Mouse (Mus musculus) lung, embryonic 14.5 days (tissue): ENCODE data around the gene Coa5. TPM values are rescaled to one million over a fixed set of nuclear protein-coding genes. Genes with fewer than 3 reads are reported as not detected.

Experiments used
- ATAC-seq: fragments of 200-750 bp; cut with Nextera tagmentation; 2 replicates; pipeline ENCODE4 v1.8.0; 2017; ENCODE audit warnings: mild to moderate bottlenecking, moderate TSS enrichment, moderate library complexity; ENCODE audit not compliant: insufficient read depth
- DNase-seq: peaks from one replicate; pipeline ENCODE4 v3.0.0-alpha.2; 2015
- H3K27ac ChIP-seq: fragments of 300-500 bp; sonication (generic); 2 replicates; pipeline ENCODE4 v1.5.1; 2014; ENCODE audit warnings: low read depth, mild to moderate bottlenecking, moderate library complexity
- H3K27me3 ChIP-seq: fragments of 300-500 bp; sonication (generic); 2 replicates; pipeline ENCODE4 v1.6.1; 2014; ENCODE audit warnings: low read length, control low read depth; ENCODE audit not compliant: insufficient read depth
- H3K36me3 ChIP-seq: fragments of 300-500 bp; sonication (generic); 2 replicates; pipeline ENCODE4 v1.6.1; 2014; ENCODE audit warnings: control low read depth; ENCODE audit not compliant: insufficient read depth
- H3K4me1 ChIP-seq: fragments of 300-500 bp; sonication (generic); 2 replicates; pipeline ENCODE4 v1.6.1; 2014; ENCODE audit warnings: antibody characterized with exemption, control low read depth; ENCODE audit not compliant: insufficient read depth
- H3K4me2 ChIP-seq: fragments of 300-500 bp; sonication (generic); 2 replicates; pipeline ENCODE4 v1.6.1; 2014; ENCODE audit warnings: mild to moderate bottlenecking
- H3K4me3 ChIP-seq: fragments of 300-500 bp; sonication (generic); 2 replicates; pipeline ENCODE4 v1.5.1; 2014; ENCODE audit warnings: low read depth, low read length
- H3K9ac ChIP-seq: fragments of 300-500 bp; sonication (generic); 2 replicates; pipeline ENCODE4 v1.6.1; 2014
- H3K9me3 ChIP-seq: fragments of 300-500 bp; sonication (generic); 2 replicates; pipeline ENCODE4 v1.6.1; 2016; ENCODE audit warnings: low read depth, low read length, control low read depth
- CTCF ChIP-seq: IDR thresholded peaks from 2 replicates; pipeline ENCODE4 v1.5.1; 2016; ENCODE audit warnings: antibody characterized with exemption, low read depth
- WGBS: fragments of 180-500 bp; shearing (Covaris S2); extraction: QIAGEN DNeasy Blood & Tissue Kit; methylation state at CpG from one replicate; pipeline ENCODE4 v1.1.7; 2014; 5-methylcytosine and 5-hydroxymethylcytosine counted together
- polyA plus RNA-seq: library from polyadenylated mRNA; unstranded; fragments of >200 nt; fragmentation: Nextera tagmentation; extraction: Ambion mirVana; gene quantifications from 2 replicates; pipeline ENCODE4 v1.2.1, GENCODE M21; 2014

The Coa5 gene
- 49.5 and 51.6 TPM in 2 replicates for polyA plus RNA-seq

GRCm38 (mm10) chr1:37429366-37430296, at the start of gene Coa5, which contains the start of gene Unc50:
Gene Coa5, minus strand, starts transcription at chr1:37430103.
Gene Unc50, plus strand, starts transcription at chr1:37430139.
- Histone ChIP-seq H3K27me3 (no peaks in the 10 kb centered on the region), H3K4me1 (0 out of 2 replicates have a peak, but pooled peaks cover 3% of the 10 kb centered on the region), H3K9ac (peak within 1 kb of the TSS; percentile 83), H3K4me2 (peak within 1 kb of the TSS; percentile 69), H3K9me3 (no peaks in the 10 kb centered on the region), H3K27ac (peak within 1 kb of the TSS; percentile 83), H3K4me3 (peak within 1 kb of the TSS; percentile 88), H3K36me3 (peaks cover 32% of the 10 kb centered on the region)
- 2% methylated on average over 57 of the region's 57 CpGs for WGBS
- TF ChIP-seq CTCF: peak; percentile 45; the same call in 1 of the 2 replicates
- peak; percentile 98 for DNase-seq
- peak; percentile 99 for ATAC-seq

- 0 out of 2 replicates have a peak overlapping the region, but pooled peaks have one; percentile 42 for H3K27ac ChIP-seq
- no peaks in the 10 kb centered on the region for H3K4me1 ChIP-seq
- H3K4me3 ChIP-seq: no peak overlapping the region
- ATAC-seq (no peak), DNase-seq (peak; percentile 43)
- no peaks in the 10 kb centered on the region for H3K9me3 ChIP-seq
- peak; percentile 50 for TF ChIP-seq CTCF
- no peak overlapping the region for H3K9ac ChIP-seq
- H3K4me2 ChIP-seq: no peak overlapping the region
- no peaks in the 10 kb centered on the region for H3K36me3 ChIP-seq
- no peaks in the 10 kb centered on the region for H3K27me3 ChIP-seq
- WGBS: 72% methylated on average over 9 of the region's 9 CpGs
Observed at GRCm38 (mm10) chr1:37479074-37479473, 49.2 kb upstream of the Coa5 start.

DNA sequence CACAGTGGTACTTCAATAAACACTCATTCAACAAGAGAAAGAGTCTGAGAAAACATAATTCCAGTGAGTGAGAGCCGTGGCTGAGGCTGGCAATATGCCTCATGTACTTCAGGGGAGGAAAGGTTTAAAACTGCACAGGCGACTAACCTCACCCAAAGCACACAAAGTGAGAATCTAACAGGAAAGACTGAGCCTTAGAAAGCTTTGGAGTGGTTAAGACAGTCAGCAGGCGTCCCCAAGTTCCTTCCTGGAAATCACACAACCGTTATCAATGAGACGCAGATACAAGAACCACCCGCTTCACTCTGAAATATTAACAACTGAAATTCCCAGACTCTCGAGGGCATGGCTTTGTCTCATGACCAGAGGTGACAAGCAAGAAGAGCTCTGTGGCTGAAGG, 48.5 kb upstream of the Coa5 start:
- TF ChIP-seq CTCF: no peak
- Histone ChIP-seq H3K4me3 (no peak overlapping the region), H3K9ac (no peak overlapping the region)

GRCm38 (mm10) chr1:37477928-37478327, 48.0 kb upstream of the Coa5 start:
- DNase-seq (peak; percentile 44), ATAC-seq (no peak)
- no peaks in the 10 kb centered on the region for H3K4me1 ChIP-seq
- no peak for TF ChIP-seq CTCF
- 24% methylated on average over 5 of the region's 5 CpGs for WGBS
- no peak overlapping the region for H3K9ac ChIP-seq
- H3K4me3 ChIP-seq: no peak overlapping the region
- H3K9me3 ChIP-seq: no peaks in the 10 kb centered on the region
- H3K27ac ChIP-seq: peak overlapping the region; percentile 42; the same call in 1 of the 2 replicates
- no peaks in the 10 kb centered on the region for H3K27me3 ChIP-seq
- H3K36me3 ChIP-seq: no peaks in the 10 kb centered on the region
- H3K4me2 ChIP-seq: peak overlapping the region; percentile 38

More for the DNA sequence above, 48.5 kb upstream of the Coa5 start:
- ATAC-seq: no peak; the same call in 1 of the 2 replicates
- WGBS: 26% methylated on average over 7 of the region's 7 CpGs
- Histone ChIP-seq H3K27ac (peak overlapping the region; percentile 42; the same call in 1 of the 2 replicates), H3K4me2 (peak overlapping the region; percentile 38), H3K4me1 (no peaks in the 10 kb centered on the region), H3K36me3 (no peaks in the 10 kb centered on the region), H3K27me3 (no peaks in the 10 kb centered on the region), H3K9me3 (no peaks in the 10 kb centered on the region)
- DNase-seq: peak; percentile 28

GRCm38 (mm10) chr1:37477250-37477649, 47.3 kb upstream of the Coa5 start:
- no peak for DNase-seq
- no peaks in the 10 kb centered on the region for H3K4me1 ChIP-seq
- ATAC-seq: no peak
- WGBS: 90% methylated on average over 5 of the region's 5 CpGs
- TF ChIP-seq CTCF: no peak
- H3K4me2 ChIP-seq: no peak overlapping the region
- H3K9ac ChIP-seq: no peak overlapping the region
- H3K9me3 ChIP-seq: no peaks in the 10 kb centered on the region
- H3K27me3 ChIP-seq: no peaks in the 10 kb centered on the region
- no peaks in the 10 kb centered on the region for H3K36me3 ChIP-seq
- H3K4me3 ChIP-seq: no peak overlapping the region
- no peak overlapping the region for H3K27ac ChIP-seq

DNA sequence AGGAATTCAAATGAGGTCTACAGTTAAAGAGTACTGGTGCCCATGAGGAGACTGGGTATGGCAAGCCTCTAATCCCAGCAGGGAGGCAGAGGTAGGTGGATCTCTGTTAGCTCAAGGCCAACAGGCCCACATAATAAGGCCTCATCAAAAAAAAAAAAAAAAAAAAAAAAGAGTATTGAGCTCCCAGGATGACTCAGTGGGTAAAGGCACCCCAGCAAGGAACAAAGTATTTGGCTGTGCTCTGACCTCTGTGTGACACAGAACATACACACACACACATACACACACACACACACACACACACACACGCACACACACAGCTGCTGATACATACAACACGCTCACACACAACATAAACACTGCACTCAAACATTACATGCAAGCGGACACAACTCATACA, 45.4 kb upstream of the Coa5 start:
- no peak for DNase-seq
- no peak for ATAC-seq
- H3K4me2 ChIP-seq: no peak overlapping the region
- no peaks in the 10 kb centered on the region for H3K27me3 ChIP-seq
- H3K4me3 ChIP-seq: no peak overlapping the region
- no peak overlapping the region for H3K9ac ChIP-seq
- no peak for TF ChIP-seq CTCF
- H3K9me3 ChIP-seq: no peaks in the 10 kb centered on the region
- no peaks in the 10 kb centered on the region for H3K36me3 ChIP-seq
- 90% methylated on average over 3 of the region's 3 CpGs for WGBS
- H3K4me1 ChIP-seq: no peaks in the 10 kb centered on the region
- H3K27ac ChIP-seq: no peak overlapping the region

GRCm38 (mm10) chr1:37474634-37475190, 44.8 kb upstream of the Coa5 start:
- no peak for DNase-seq
- H3K4me2 ChIP-seq: no peak overlapping the region
- H3K9ac ChIP-seq: no peak overlapping the region
- no peak overlapping the region for H3K4me3 ChIP-seq
- WGBS: 80% methylated on average over 6 of the region's 6 CpGs
- no peaks in the 10 kb centered on the region for H3K36me3 ChIP-seq
- no peak overlapping the region for H3K27ac ChIP-seq
- ATAC-seq: no peak
- H3K4me1 ChIP-seq: no peaks in the 10 kb centered on the region
- no peaks in the 10 kb centered on the region for H3K27me3 ChIP-seq
- no peaks in the 10 kb centered on the region for H3K9me3 ChIP-seq
- no peak for TF ChIP-seq CTCF
